Mouse (Mus musculus) liver, postnatal 0 days (tissue): ENCODE measurements around the gene Pcf11.

Source experiments
- CTCF ChIP-seq: sonication (generic); IDR thresholded peaks from 2 replicates; pipeline ENCODE4 v1.5.1; 2016; ENCODE audit warnings: antibody characterized with exemption, low read depth
- EP300 ChIP-seq: IDR thresholded peaks from 2 replicates; pipeline ENCODE4 v1.6.1; 2016; ENCODE audit warnings: antibody characterized with exemption, low read depth, mild to moderate bottlenecking

GRCm38 (mm10) chr7:92711593-92711992, 41.9 kb upstream of the Pcf11 start:
- TF ChIP-seq CTCF (no peak), EP300 (no peak)
